Mouse (Mus musculus) olfactory bulb, adult 2 months (tissue): ENCODE results near the gene Sh3pxd2a.

ENCODE experiments used
- CTCF ChIP-seq: fragments of 200-500 bp; IDR thresholded peaks from 2 replicates; pipeline ENCODE4 v1.5.1; 2012; ENCODE audit warnings: low read depth, mild to moderate bottlenecking, low read length, moderate library complexity; ENCODE audit not compliant: insufficient read depth
- POLR2A ChIP-seq: fragments of 200-500 bp; IDR thresholded peaks from 2 replicates; pipeline ENCODE4 v1.6.1; 2012; ENCODE audit warnings: mild to moderate bottlenecking, low read depth, low read length, moderate library complexity; ENCODE audit not compliant: insufficient read depth

DNA sequence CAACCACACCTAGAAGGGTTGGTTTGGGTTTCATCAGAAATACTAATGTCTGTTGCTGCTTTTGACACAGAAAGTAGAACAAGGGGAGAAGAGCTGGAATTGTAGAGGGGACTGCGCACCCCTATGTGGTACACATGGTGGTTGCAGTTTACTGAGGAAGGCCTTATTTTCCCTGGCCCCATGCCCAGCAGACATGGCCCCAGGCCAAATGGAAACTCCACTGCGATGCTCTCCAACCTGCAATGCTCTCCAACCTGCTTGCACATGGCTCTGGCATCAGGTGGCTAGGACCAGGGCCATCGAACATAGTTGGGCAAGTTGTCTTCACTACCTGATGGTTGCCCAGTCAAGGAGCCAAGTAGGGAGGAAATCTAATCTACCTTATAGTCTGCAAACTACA is 35.0 kb downstream of the Sh3pxd2a start:
- TF ChIP-seq POLR2A: no peak
- no peak for TF ChIP-seq CTCF
